Mouse (Mus musculus): ENCODE results near the gene Gtf2h3. TPM values are rescaled to one million over a fixed set of nuclear protein-coding genes. Genes with fewer than 3 reads are reported as not detected.

The Gtf2h3 gene
- polyA plus RNA-seq (2012; rRNA removed) (86.9 and 94.6 TPM in 2 replicates), polyA plus RNA-seq (2014; fragmentation: Nextera tagmentation; extraction: Ambion mirVana) (62.6 and 76.4 TPM in 2 replicates)

- peak; percentile 81; the same call in 1 of the 2 replicates for TF ChIP-seq POLR2A (IDR thresholded peaks at IDR 0.05; ENCODE audit: borderline replicate concordance, extremely low read depth, insufficient read depth, insufficient read length)
- Histone ChIP-seq H3K27ac (replicated peaks; ENCODE audit: low read depth, low read length) (no peak within 1 kb of the TSS), H3K36me3 (ENCODE audit: control insufficient read depth, insufficient read depth, low read length) (peaks cover 51% of the 10 kb centered on the region)
Observed at GRCm38 (mm10) chr5:124578633-124579317, at the start of gene Gtf2h3, which contains the start of gene Eif2b1. Gtf2h3 (plus strand) TSS chr5:124579140. Eif2b1 (minus strand) TSS chr5:124579131.

DNA sequence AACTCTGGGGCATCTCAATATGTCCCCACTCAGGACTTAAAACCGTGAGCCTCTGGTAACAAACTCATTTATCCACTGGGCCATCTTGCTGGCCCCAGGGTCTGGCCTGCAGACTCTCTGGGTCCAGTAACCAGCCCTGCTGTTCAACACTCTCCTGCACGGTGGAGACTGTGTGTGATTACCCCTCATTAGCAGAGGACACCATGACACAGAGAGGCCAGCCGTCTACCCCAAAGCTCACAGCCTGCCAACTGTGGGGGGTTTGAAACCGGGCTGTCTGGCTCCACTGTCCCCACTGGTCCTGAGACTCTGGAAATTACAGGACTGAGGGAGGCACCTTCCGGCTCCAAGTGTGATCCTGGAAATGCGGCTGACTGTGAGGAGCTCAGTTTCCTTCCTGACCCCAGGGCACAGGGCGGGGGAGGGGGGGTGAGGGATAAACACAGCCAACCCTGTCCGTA is 49.7 kb upstream of the Gtf2h3 start:
- peak overlapping the region; percentile 47 for H3K9ac ChIP-seq (ENCODE audit: low read depth, low read length, severe bottlenecking)
- DNase-seq (ENCODE audit: low spot score) = no peak
- no peaks in the 10 kb centered on the region for H3K27me3 ChIP-seq (ENCODE audit: control insufficient read depth, insufficient read depth, low read length)
- peak overlapping the region; percentile 69 for H3K4me2 ChIP-seq (replicated peaks; ENCODE audit: low read depth, low read length, severe bottlenecking)
- TF ChIP-seq POLR2A (IDR thresholded peaks at IDR 0.05; ENCODE audit: borderline replicate concordance, extremely low read depth, insufficient read depth, insufficient read length) = no peak
- no peak for ATAC-seq (ENCODE audit: low FRiP score, low read depth)
- H3K9me3 ChIP-seq (ENCODE audit: control insufficient read depth, low read length) = no peaks in the 10 kb centered on the region
- 0 out of 2 replicates have a peak overlapping the region, but pooled peaks have one; percentile 20 for H3K27ac ChIP-seq (replicated peaks; ENCODE audit: low read depth, low read length)
- 9% methylated on average over 8 of the region's 8 CpGs for WGBS
- H3K36me3 ChIP-seq (ENCODE audit: control insufficient read depth, insufficient read depth, low read length) = peaks cover 10% of the 10 kb centered on the region
- H3K4me1 ChIP-seq (ENCODE audit: control insufficient read depth, insufficient read depth, low read length) = peaks cover 30% of the 10 kb centered on the region
- H3K4me3 ChIP-seq (replicated peaks; ENCODE audit: low read length) = peak overlapping the region; percentile 59

More at GRCm38 (mm10) chr5:124578633-124579317, at the start of gene Gtf2h3, which contains the start of gene Eif2b1:
- no peaks in the 10 kb centered on the region for H3K9me3 ChIP-seq (ENCODE audit: control insufficient read depth, low read length)
- DNase-seq (ENCODE audit: low spot score) (peak; percentile 92), ATAC-seq (ENCODE audit: low FRiP score, low read depth) (peak; percentile 92)
- whole genome bisulfite sequencing = 1% methylated on average over 51 of the region's 51 CpGs
- peaks cover 9% of the 10 kb centered on the region; the same call in 1 of the 2 replicates for H3K4me1 ChIP-seq (ENCODE audit: control insufficient read depth, insufficient read depth, low read length)
- peak within 1 kb of the TSS; percentile 65 for H3K4me3 ChIP-seq (replicated peaks; ENCODE audit: low read length)
- peak within 1 kb of the TSS; percentile 68 for H3K9ac ChIP-seq (ENCODE audit: low read depth, low read length, severe bottlenecking)
- H3K4me2 ChIP-seq (replicated peaks; ENCODE audit: low read depth, low read length, severe bottlenecking) = peak within 1 kb of the TSS; percentile 57
- H3K27me3 ChIP-seq (ENCODE audit: control insufficient read depth, insufficient read depth, low read length) = no peaks in the 10 kb centered on the region

- no peak for TF ChIP-seq POLR2A (IDR thresholded peaks at IDR 0.05; ENCODE audit: borderline replicate concordance, extremely low read depth, insufficient read depth, insufficient read length)
- Histone ChIP-seq H3K4me2 (replicated peaks; ENCODE audit: low read depth, low read length, severe bottlenecking) (peak overlapping the region; percentile 69), H3K4me1 (ENCODE audit: control insufficient read depth, insufficient read depth, low read length) (peaks cover 30% of the 10 kb centered on the region), H3K4me3 (replicated peaks; ENCODE audit: low read length) (peak overlapping the region; percentile 59), H3K27ac (replicated peaks; ENCODE audit: low read depth, low read length) (no peak overlapping the region), H3K27me3 (ENCODE audit: control insufficient read depth, insufficient read depth, low read length) (no peaks in the 10 kb centered on the region), H3K36me3 (ENCODE audit: control insufficient read depth, insufficient read depth, low read length) (peaks cover 5% of the 10 kb centered on the region), H3K9me3 (ENCODE audit: control insufficient read depth, low read length) (no peaks in the 10 kb centered on the region), H3K9ac (ENCODE audit: low read depth, low read length, severe bottlenecking) (peak overlapping the region; percentile 76)
- no peak for DNase-seq (ENCODE audit: low spot score)
- no peak for ATAC-seq (ENCODE audit: low FRiP score, low read depth)
- WGBS = 48% methylated on average over 8 of the region's 8 CpGs
Observed at GRCm38 (mm10) chr5:124529697-124530096, 49.2 kb upstream of the Gtf2h3 start.

- H3K4me3 ChIP-seq (replicated peaks; ENCODE audit: low read length) = peak within 1 kb of the TSS; percentile 59
Observed at GRCm38 (mm10) chr5:124530655-124531582, 48.0 kb upstream of the Gtf2h3 start, which contains the start of gene Rilpl1. Rilpl1 (minus strand) TSS chr5:124531391.

DNA sequence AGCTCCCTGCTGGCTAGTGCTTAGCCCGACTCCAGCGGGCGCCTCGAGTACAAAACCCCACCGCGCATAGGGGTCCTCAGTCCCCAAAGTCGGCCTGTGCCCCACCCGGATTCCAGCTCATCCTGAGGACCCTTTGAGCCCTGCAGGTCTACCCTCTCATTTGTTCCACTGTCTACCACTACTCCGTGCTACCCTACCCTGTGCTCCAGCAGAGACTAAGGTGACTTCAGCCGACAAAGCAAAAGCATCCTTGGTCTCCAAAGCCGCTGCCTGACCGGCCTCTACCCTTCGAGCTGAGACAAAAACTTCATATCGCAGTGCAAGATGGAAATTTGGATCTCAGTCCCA is 47.4 kb upstream of the Gtf2h3 start:
- peak overlapping the region; percentile 59 for H3K4me3 ChIP-seq (replicated peaks; ENCODE audit: low read length)
- no peak; the same call in 1 of the 2 replicates for TF ChIP-seq POLR2A (IDR thresholded peaks at IDR 0.05; ENCODE audit: borderline replicate concordance, extremely low read depth, insufficient read depth, insufficient read length)
- H3K4me1 ChIP-seq (ENCODE audit: control insufficient read depth, insufficient read depth, low read length) = peaks cover 30% of the 10 kb centered on the region
- H3K27me3 ChIP-seq (ENCODE audit: control insufficient read depth, insufficient read depth, low read length) = no peaks in the 10 kb centered on the region
- H3K9me3 ChIP-seq (ENCODE audit: control insufficient read depth, low read length) = no peaks in the 10 kb centered on the region
- H3K9ac ChIP-seq (ENCODE audit: low read depth, low read length, severe bottlenecking) = peak overlapping the region; percentile 76
- ATAC-seq (ENCODE audit: low FRiP score, low read depth) (peak; percentile 14), DNase-seq (ENCODE audit: low spot score) (no peak)
- H3K4me2 ChIP-seq (replicated peaks; ENCODE audit: low read depth, low read length, severe bottlenecking) = peak overlapping the region; percentile 69
- H3K36me3 ChIP-seq (ENCODE audit: control insufficient read depth, insufficient read depth, low read length) = peaks cover 1% of the 10 kb centered on the region; the same call in 1 of the 2 replicates
- H3K27ac ChIP-seq (replicated peaks; ENCODE audit: low read depth, low read length) = peak overlapping the region; percentile 80
- 13% methylated on average over 13 of the region's 14 CpGs for WGBS

More at GRCm38 (mm10) chr5:124530655-124531582, 48.0 kb upstream of the Gtf2h3 start, which contains the start of gene Rilpl1:
- H3K9ac ChIP-seq (ENCODE audit: low read depth, low read length, severe bottlenecking) = peak within 1 kb of the TSS; percentile 76
- WGBS = 2% methylated on average over 68 of the region's 96 CpGs
- H3K4me1 ChIP-seq (ENCODE audit: control insufficient read depth, insufficient read depth, low read length) = peaks cover 30% of the 10 kb centered on the region
- H3K36me3 ChIP-seq (ENCODE audit: control insufficient read depth, insufficient read depth, low read length) = peaks cover 3% of the 10 kb centered on the region; the same call in 1 of the 2 replicates
- peak; percentile 96 for ATAC-seq (ENCODE audit: low FRiP score, low read depth)
- H3K4me2 ChIP-seq (replicated peaks; ENCODE audit: low read depth, low read length, severe bottlenecking) = peak within 1 kb of the TSS; percentile 69
- no peaks in the 10 kb centered on the region for H3K9me3 ChIP-seq (ENCODE audit: control insufficient read depth, low read length)
- peak; percentile 87 for DNase-seq (ENCODE audit: low spot score)
- peak; percentile 33; the same call in 1 of the 2 replicates for TF ChIP-seq POLR2A (IDR thresholded peaks at IDR 0.05; ENCODE audit: borderline replicate concordance, extremely low read depth, insufficient read depth, insufficient read length)
- peak within 1 kb of the TSS; percentile 80 for H3K27ac ChIP-seq (replicated peaks; ENCODE audit: low read depth, low read length)
- H3K27me3 ChIP-seq (ENCODE audit: control insufficient read depth, insufficient read depth, low read length) = no peaks in the 10 kb centered on the region

All from limb, embryonic 14.5 days (tissue).